Mouse (Mus musculus) testis, postnatal 14 days (tissue): ENCODE data around the gene Macrod1.

ENCODE experiments used
- DNase-seq: peaks from one replicate; pipeline ENCODE4 v3.0.0; 2021; ENCODE audit warnings: low spot score

The Macrod1 gene

DNA sequence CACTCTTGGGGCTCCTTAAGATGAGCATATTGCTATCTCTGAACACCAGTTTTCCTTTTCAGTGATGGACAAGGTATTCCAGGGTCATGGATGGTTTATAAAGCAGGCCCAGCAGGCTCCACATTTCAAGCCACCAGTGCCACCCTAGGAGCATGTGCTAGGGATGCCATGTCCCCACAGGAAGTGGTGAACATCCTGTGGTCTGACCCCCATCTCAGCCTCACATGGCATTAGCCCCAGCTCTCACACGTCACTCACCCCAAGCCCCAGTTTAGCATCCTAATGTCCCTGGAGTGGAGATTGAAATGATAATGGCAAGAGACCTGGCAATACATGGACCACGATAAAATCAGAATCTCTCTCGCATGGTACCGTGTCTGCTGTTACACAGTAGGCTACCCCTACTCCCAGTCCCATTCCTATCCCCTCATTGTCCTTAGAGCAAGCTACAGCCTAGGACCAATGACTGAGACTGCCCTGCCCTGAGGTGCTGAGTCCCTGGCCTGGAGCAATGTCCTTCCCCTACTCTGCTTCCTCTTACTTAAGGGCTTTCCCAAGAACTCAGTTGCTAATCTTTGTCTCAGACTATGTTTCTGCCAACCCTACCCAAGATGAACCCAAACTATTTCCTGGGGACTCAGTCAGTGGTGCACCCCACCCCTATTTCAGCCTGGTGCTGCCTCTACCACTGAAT, 59.6 kb downstream of the Macrod1 start:
- DNase-seq, result no peak

DNA sequence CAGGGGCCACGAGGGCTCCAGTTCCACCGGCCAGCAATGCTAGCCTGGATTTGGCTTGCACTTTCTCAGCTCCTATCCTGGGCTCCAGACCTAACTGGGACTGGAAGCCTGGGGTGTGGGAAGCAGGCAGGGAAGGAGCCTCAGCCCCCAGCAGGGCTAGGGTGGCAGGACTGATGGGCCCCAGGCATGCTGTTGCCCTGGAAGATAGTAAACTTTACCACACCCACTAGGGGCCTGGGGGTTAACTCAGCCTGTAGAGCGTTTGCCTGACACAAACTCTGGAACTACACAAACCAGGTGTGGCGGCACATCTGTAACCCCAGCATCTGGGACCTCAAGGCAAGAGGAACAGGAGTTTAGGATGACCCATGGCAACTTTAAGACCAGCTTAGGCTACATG, 60.5 kb downstream of the Macrod1 start:
- no peak for DNase-seq

DNA sequence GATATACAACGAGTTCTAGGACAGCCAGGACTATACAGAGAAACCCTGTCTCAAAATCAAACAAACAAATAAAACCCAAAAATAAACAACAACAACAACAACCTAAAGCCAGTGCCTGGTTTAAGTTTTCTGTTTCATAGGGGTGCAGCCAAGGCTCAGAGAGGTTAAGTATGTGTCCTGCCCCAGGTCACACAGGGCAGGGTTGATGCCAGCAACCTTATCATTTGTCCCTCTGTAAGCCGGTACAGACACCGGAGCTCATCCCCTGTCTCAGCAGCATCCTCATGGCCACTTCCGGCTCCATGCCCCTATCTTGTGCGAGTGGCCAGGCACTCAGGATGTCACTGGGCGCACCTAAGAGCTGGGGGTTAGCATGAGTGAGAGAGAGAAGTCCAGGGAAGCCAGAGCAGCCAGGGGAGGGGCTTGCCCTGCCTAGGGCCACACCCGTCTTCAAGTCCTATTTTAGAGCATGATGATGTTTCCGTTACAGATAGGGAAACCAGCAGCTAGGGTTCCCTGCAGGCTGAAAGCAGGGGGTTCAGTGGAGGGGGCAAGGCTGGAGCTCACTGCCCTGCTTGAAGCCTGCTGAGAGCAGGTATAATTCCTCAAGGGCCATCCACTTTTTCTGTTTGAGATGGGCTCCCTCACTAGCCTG, 61.2 kb downstream of the Macrod1 start:
- DNase-seq, result no peak

DNA sequence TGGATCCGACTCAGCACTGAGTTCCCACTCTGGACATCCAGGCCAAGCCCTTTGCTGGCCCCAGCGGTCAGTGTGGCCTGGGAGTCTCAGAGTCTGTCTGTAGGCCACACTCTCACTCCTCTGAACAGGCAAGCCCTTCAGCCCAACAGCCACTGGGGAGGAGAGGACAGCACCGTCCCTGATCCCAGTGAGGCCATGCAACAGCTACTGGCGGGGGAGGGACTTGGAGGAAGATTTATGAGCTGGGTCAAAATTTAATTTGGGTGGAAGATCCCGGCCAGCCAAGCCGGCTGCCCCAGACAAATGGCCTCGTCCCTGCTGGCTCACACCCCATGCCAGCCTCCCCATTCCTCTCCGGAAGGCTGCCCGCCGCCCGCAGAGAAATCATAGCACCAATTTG, 64.6 kb downstream of the Macrod1 start:
- no peak for DNase-seq

DNA sequence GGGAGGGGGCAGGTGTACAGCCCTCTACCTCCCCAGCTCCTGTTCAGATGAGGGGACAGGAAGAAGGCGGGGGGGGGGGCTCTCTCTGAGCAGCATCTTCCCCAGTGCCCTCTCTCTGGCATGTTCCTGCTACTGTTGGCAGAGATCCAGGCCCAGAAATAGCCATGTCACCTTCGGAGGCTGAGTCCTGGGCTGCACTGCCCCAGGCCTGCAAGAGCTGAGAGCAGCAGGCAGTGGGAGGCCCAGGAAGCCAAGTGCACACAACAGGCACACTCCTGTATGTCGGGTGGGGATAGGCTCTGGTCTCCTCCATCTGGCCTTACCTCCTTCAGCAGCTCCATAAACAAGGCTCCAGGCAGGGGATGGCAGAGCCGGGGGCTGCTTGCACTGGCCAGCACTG, 65.7 kb downstream of the Macrod1 start:
- DNase-seq, result no peak

DNA sequence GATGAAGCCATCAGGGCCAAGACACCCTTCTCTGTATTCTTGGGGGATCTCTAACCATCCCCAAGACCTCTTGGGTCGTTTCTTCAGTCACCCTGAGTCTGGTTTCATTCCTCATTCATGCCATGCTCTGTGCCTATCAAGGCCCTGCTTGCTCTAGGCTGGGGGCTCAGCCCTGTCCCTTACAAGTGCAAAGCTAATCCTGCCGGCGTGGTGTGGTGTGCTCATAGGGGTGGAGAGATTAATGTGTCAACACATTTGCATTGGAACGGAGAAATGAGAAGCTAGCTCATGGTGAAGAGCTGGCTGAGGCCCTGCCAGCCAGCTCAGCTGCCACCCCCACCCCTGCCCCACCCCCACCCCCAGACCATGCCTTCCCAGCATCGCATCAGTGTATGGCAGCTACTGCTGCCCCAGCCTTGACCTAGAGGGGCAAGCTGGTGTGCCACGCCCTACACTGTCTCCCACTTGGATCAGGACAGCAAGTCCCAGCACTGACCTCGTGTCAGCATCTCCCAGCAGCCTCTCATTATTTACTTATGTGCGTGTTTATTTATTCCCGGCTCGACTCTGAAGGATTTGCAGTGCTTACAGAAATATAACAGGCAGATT, 66.2 kb downstream of the Macrod1 start:
- no peak for DNase-seq

DNA sequence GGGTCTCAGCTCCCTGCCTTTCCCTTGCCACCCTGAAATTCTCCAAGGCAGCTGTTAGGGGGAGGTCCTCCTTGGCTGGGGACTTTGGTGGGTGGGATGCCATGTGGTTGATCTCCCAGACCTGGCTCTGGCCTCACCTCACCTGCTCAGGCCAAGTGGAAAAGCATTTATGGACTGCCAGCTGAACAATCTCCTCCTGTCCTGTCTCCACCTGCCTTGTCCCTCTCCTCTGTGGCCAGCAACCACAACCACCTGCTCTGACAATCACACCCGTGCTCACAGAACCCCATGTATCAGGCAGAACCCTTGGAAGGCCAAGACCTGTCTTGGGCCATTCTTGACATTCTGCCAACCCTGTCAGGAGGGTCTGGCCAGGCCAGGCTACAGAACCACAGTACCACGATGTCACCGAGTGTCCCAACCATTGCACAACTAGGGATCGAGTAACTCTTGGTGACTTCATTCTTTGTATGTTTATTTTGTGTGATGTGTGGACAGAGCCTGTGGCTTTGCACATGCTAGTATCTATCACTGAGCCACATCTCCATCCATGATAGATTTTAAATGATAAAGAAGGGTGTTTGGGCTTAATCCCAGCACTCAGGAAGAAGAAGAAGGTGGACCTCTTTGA, 69.0 kb downstream of the Macrod1 start:
- no peak for DNase-seq

DNA sequence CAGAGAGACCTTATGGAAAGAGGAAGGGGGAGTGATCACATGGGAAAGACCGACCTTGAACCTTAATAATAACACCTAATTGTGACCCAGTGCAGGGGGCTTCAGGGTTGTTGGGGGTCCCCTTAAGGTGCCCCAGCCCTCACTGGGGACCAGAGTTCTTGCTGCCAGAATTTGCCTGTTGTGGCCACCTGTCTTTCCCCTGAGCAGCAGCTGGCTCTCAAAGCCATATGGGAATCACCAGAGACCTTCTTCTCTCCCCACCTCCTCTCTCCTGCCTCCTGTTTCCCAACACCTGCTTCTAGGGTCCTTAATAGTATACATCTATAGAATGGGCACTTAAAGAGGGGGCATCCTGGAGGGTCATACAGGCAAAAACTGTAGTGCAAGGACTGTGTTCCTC, 69.6 kb downstream of the Macrod1 start:
- no peak for DNase-seq

DNA sequence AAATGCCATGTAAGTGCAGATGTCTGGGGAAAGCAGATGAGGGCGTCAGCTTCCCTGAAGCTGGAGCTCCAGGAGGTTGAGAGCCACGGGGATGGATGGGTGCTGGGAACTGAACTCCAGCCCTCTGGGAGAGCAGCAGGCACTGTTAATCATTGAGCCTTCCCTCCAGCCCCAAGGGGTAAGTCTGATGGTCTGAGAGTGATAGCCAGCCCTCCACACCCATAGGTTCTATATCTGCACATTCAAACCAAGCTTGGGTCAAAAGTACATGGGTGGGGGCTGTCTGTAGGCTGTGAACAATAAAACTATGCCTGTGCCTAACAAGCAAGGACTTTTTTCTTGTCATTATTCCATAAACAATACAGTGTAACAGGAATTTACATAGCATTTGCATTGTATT, 70.3 kb downstream of the Macrod1 start:
- DNase-seq, result no peak

DNA sequence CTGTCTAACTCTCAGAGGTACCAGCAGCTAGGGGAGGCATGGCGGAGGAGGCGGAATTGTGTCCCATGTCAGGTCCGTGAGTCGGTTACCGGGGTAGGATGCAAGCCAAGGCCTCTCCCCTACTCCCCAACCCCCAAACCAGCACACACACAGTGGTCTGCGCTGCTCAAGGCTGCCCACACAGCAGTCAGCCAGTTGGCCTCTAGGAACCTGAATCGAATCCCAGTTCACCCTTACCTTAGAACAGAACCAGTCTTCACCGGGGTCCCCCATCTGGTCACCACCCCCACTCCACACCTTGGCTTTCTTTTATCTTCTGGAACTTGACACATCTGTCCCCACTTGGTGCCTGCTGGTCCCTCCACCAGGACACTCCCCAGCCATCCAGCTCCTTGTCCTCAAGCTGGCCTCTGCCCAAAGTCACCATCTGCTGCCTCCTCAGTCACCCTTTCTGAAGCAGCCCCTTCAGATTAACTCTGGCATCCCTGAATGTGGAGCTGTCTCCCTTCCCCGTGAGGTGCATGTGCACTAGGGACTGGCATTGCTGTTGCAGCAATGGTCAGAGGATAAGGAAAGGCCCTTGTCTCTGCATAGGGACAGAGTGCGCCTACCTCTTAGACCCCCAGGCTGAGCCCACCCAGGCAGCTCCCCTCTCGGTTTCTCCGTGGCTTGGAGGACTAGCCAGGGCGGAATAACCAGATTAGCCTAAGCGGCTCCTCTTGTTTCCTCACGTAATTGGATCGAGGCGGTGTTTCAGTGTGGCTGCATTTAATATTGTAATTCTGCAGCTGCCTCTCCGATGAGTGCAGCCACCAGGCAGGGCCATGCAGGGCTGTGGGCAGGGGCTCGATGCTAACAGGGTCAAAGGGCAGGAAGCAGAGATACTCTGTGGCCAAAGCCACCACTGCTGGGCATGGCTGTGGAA, 72.2 kb downstream of the Macrod1 start:
- no peak for DNase-seq

DNA sequence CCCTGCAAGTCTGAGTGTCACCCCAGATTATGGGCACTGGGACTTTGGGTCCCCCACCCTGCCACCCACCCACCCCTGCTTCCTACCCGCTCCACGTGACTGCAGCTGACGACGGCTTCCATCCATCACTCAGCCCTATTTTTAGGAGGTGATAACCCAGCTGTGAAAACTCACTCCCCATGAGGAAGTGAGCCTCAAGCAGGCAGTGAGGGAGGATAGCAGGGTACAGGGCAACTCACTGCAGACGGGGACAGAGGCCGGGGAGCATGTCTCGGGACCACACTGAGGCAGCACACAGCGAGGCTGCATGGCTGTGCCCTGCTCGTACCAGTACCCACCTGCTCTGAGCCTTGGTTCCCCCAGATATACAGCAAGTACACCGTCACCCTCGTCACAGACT, 73.7 kb downstream of the Macrod1 start:
- DNase-seq, result no peak

DNA sequence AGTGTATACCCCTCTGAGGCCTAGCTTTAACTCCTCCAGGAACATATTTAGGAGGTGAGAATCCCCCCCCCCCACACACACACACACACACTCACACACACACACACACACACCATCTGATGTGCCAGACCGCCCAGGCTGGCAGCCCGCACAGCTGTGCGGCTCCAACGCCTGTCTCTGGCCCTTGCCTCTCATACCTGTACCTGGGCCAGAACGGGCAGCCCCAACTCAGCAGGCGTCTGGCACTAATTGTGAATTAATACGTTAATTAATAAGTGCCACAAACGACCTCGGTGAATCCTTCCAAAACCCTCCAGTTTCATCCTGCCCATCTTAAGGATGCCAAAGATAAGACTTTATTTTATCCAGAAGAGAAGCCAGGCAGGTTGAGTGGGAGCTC, 76.8 kb downstream of the Macrod1 start:
- DNase-seq, result no peak

DNA sequence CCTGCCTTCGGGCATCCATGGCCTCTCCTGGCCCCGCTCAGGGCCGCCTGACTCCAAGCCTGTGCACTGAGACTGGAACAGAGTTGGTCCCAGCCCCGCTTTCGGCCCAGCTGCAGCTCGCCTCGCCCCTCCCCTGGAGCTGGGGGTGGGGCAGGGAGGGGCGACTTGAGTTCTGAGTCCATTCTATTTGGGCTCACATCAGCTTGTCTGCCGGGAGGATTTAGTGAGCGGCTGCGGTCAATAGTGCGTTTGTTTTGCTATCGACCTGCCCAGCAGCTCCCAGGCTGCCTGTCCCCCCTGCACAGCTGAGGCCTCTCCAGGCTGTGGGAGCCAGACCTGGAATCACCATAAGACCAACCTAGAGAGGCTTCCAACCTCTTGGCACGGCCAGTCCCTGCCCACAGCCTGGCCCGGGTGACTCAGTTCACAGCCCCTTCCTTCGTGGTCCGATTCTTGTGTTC, 78.1 kb downstream of the Macrod1 start:
- DNase-seq, result no peak

DNA sequence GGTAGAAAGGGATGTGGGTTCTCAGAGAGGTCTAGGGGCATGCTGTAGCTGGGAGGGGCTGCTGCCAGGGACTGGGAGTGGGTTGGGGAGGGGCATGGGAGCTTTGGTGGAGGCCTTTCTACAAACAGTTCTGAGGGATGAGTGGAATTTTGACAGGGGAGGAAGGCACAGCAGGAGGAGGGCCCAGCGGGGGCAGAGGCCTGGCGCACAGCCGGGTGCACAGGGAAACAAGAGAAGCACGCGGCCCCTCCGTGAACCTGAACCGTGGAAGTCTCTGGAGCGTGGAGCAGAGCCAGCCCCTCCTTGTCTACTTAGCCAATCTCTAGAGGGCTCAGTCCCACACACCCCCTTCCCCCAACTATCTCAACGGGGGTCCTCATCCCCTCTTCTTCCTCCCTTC, 78.9 kb downstream of the Macrod1 start:
- peak; percentile 63 for DNase-seq

DNA sequence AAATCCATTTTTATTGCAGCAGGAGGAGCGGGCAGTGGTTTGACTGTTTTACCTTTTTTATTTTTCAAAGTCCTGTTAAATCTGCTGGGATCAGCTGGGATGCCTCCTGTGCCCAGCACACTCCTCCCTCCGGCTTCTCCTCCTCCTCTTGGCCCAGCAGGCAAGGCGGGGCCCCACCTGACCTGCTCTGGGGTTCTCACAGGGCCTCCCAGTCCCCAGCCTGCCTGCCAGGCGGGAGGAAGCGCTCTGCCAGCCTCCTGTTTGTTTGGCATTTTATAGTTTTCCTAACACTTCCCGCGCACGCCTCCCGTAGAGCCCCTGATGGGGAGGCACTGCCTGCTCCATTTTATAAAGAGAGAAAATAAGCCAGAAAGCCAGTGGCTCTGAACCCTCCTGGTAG, 79.4 kb downstream of the Macrod1 start:
- DNase-seq, result peak; percentile 51

DNA sequence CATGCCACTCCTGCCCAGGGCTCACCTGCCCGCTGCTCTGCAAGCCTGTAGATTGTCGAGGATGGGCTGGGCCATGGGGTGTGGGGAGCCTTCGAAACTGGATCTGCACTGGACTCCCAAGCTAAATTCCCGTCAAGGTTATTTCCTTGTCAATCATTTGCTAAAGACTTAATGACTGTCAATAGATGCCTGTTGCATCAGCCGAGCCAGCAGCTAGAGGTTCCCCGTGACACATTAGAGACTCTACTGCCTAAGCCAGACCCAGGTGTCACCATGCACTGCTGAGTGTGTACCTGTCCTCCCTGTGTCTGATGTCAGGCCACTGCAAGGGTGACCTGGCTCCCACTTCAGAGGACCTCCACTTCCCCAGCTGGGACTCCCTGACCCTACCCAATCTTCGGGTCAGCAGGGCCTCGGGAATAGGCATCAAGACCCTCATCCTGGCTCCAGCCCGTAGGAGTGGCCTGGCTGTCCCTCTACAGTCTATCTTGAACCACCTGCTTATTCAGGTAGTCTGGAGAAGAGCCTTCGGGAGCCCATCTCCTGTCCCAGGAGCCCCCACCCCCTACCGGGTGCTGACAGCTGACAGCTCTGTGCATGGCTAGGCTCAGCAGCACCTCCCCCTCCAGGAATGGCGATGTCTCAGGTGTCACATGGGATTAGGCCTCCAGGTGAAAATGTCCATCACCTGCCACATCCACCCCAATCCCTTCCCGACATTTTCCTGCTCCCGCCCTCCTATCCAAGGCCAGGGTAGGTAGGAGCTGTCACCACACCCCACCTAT, 80.3 kb downstream of the Macrod1 start:
- DNase-seq, result no peak

DNA sequence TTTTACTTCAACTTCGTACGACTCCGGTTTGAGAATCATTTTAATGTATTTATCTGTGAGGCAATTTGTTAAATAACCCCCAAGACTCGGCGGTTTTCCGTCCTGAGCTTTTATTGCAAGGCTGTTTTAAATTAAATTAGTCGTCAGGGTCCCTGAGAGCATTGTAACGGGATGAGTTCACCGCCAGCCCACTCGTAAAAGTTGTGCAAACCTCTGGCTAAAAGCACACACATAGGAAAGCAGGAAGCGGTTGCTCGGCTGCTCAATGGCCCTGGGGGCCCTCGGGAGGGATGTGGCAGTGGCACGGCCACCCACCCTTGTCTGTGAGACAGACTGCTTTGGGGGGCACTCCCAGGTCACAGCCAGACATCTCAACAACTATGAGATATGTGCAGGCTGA, 81.7 kb downstream of the Macrod1 start:
- no peak for DNase-seq

DNA sequence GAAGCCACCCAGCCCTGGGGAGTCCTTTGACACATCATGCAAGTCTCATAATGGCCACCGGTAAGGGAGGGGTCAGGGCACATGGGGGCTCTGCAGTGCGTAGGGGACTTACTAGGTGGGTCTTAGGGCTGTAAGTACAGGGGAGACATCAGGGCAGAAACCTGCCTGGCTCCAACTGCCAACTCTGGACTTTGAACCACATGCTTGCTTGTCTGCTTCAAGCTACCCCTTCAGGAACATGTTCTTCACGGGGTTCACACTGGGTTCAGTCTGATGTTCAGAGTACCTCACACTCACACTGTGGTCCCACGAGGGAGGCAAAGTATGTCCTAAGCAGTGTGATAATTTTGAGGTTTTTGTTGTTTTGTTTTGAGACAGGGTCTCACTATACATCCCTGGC, 82.7 kb downstream of the Macrod1 start:
- DNase-seq, result no peak

DNA sequence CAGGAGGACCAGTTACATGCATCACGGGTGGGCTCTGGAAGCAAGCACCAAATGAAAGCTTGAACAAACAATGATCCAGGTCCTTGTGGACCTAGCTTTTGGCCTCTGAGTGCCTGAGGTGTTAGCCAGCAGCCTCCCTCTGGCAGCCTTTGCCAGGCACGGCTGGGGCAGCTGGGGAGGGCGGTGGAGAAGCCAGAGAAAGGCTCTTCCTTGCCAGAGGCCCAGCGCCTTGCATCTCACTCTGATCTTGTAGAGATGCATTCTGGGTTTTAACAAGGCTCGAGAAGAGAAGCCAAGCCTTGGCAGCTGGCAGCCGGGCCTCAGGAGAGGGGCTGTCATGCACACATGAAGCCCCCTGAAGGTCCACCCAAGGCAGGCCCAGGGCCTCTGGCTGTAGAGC, 83.8 kb downstream of the Macrod1 start:
- DNase-seq, result no peak

DNA sequence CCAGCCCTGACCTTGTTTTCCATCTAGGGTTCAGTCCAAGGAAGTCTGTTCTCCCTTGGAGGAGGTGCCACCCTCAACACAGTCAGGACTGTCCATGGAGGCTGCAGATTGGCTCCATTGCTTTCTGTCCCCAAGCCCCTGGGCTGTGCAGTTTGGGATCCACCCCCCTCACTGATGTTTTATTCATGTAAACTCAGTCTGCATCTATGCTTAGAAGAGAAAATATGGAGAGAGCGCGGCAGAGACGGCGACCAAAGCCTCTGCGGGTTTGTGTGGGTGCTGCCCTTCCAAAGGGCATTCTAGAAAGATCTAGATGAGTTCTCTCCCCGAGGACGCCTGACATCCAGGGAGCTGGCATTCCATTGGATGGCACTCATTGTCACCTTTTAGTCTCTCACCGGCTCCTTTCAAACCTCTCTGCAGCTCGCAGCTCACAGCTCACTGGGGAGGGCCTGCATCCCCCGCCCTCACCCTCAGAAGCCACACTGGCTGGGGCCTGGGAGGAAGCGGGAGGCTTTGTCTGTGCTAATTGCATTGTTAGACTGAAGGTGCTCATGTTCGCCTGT, 84.3 kb downstream of the Macrod1 start:
- no peak for DNase-seq
